Mouse (Mus musculus): ENCODE measurements around the gene Katnbl1. TPM values are rescaled to one million over a fixed set of nuclear protein-coding genes. Genes with fewer than 3 reads are reported as not detected.

Katnbl1 gene
- 1 to 10 TPM; 1.7 to 4.3 (median 2.0) TPM for total RNA-seq (2022)

- DNase-seq (ENCODE audit: low spot score in 2 of 2), result peak; percentile 86 to 87
Measured at GRCm38 (mm10) chr2:112378973-112379898, at the start of gene Katnbl1. Gene Katnbl1 (plus strand): TSS chr2:112379211.

DNA sequence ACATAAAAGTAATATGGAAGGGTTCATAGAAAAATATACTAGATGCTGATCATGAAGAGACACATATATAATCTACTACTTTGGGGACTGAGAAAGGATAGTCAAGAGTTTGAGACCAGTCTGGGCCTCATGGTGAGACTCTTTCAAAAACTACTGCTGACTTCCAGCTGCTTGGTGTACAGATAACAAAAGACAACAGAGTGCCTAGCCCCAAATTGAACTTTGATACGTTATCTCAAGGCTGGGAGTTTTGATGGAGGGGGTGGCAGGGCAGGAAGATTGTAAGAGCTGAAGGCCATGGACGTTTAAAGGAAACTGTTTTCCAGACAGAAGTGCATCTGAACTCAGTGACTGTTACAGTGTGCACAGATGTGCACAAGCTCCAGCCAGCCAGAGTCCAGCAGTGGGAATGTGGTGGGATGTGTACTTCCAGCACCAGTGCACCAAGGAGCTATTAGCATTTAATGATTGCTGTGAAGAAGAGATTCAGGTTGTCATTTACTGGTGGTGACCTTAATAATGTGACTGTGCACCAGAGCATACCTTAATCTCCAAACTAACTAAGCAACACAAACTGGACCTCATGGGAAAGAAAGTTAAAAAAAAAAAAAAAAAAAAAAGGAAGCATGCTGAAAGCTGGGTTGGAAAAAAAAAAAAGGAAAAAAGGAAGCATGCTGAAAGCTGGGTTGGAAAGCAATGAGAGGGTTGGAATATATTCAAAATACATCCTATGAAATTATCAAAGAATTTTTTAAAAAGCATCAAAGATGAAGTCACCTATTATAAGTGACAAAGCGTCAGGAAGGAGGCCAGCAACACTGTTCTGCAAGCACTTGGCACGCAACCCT is 46.7 kb upstream of the Katnbl1 start:
- DNase-seq (ENCODE audit: low spot score in 2 of 2), result no peak

GRCm38 (mm10) chr2:112337211-112337610 is 41.8 kb upstream of the Katnbl1 start:
- DNase-seq (ENCODE audit: low spot score in 2 of 2), result no peak

GRCm38 (mm10) chr2:112339736-112340135 is 39.3 kb upstream of the Katnbl1 start:
- DNase-seq (ENCODE audit: low spot score in 2 of 2), result no peak

DNA sequence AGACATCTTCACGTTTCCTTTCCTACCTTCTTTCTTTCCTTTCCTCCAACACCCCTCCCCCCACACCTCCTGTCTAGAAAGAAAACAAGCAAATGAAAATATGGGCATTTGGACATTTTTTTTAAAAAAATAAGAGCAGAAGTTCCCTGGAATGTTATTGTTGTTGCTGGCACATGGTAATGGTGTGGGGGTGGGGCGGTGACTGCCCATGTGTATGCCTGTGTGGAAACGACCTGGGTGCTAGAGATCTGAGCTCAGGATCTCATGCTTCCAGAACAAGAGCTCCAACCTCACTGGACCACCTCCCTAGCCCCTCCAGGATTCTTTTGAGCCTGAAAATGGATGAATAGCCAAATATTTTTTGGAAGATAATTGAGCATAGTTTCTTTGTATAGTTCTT is 37.9 kb upstream of the Katnbl1 start:
- DNase-seq (ENCODE audit: low spot score in 2 of 2), result no peak

GRCm38 (mm10) chr2:112348246-112348645 is 30.8 kb upstream of the Katnbl1 start:
- DNase-seq (ENCODE audit: low spot score in 2 of 2), result no peak

DNA sequence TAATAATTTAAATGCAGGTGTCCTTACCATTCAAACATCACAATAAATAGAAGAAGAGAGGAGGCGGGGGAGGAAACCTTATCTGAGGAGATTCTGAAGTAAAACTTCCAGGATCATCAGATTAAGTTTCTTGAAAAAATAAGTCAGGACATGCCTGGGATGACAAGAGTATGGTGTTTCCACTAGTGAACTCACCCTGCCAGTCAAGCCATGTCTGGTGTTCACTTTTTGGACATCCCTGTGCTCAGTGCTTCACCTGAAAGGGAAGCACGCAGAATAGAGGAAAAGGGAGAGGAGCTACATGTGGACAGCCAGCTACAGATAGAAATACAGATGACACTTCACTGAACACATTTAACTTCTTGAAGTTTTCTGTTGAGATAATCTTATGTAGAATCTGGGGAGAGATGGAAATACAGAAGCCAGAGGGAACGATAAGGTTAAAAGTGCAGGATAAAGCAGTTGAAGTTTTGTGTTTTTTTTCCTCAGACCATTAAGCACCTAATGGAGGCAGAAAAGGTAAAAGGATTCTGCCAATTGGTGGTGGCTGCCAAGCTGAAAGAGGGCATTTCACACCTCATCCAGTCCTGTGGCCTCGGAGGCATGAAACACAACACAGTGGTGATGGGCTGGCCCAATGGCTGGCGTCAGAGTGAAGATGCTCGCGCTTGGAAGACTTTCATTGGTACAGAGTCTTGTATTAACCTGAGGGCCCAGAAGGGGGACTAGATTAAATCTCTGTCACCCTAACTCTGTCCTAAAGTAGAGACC is 25.1 kb upstream of the Katnbl1 start:
- no peak for DNase-seq (ENCODE audit: low spot score in 2 of 2)

DNA sequence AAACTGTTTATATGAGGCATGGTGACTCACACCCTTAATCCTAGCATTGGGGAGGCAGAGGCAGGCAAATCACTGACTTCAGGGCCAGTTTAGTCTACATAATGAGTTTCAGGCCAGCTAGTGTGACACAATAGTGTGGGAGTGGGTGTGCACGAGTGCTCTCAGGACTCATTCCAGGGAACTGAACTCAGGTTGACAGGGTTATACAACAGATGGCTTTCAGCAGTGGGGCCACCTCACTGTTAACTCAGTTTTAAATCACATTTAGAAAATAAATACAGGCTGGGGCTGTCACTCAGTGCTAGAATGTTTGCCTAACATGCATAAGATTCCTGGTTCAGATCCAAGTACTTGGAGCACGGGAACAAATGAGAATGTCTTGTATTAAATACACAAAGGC is 19.4 kb upstream of the Katnbl1 start:
- DNase-seq (ENCODE audit: low spot score in 2 of 2), result no peak

DNA sequence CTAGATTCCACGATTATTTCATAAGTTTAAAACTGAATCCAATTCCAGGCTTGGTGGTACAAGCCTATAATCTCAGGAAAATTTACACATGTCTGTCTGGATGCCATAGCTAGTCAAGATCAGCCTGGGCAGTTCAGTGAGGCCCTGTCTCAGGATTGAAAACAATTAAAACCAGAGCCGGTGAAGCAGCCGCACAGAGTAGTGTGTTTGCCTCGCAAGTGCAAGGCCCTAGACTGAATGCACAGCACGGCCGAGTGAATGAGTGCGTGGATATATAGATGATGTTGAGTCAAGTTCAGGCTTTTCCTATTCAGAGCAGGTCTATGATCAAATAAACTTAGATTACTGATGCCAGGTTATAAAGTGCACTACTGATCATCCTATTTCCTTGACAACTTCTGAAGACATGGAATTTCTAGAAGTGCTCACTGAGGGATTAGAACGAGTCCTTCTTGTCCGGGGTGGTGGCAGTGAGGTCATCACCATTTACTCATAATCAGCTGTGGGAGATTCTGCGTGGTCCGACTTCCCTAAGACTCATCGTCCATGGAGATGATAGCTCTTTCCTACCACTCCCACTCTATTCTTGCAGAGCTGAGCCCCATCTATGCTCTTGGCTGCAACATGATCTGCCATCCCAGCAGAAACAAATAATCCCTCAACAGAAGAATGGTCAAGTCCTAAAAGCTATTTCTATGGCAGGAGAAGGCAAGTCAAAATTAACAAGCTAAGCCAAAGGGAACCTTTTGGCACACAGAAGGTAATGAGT is 18.8 kb upstream of the Katnbl1 start:
- no peak for DNase-seq (ENCODE audit: low spot score in 2 of 2)

- no peak for DNase-seq (ENCODE audit: low spot score in 2 of 2)
Measured at GRCm38 (mm10) chr2:112360781-112361169, 18.2 kb upstream of the Katnbl1 start.

GRCm38 (mm10) chr2:112367222-112367621 is 11.8 kb upstream of the Katnbl1 start:
- no peak for DNase-seq (ENCODE audit: low spot score in 2 of 2)

DNA sequence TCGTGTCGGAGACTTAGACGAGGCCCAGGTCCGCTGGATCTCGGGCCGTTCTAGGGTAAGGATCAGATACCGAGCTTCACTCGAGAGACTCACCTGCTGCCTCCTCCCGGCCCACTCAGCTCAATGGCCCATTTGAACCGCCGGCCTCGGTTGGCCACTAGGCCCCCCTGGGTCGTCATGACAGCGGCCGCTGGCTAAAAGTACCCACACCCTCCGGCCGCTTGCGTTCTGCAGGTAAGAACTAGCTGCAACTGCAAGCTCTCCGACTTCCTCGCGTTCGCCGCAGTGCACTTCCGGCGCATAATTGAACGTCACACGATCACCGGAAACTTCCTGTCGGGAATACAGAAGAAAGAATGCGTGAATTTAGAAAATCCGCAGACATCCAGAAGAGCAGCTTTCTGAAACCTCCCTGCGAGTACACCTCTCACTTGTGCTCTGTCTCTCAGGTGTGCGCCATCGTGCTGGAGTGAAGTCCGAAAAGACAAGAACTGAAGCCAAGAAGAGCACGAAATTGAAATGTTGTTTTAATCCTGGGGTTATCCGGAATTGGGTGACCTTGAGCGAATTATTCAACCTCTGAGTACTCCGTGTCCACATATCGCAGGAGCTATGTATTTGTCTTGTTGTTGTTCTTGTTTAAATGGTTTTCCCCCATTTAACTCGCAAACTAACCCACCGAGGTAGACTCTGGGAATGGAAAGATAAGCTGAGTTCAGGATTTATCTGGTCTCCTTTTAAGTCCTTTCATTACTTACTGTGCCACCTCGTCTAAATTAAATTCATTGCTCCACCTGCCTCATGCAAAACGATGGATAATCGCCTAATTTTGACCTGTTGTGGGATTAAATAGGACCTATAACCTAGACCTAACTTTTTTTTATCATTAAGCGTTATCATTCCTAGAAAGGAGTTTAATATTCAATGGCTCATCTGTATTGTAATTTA is 11.0 kb upstream of the Katnbl1 start, which contains the start of gene Emc4:
TSS of gene Emc4 (minus strand) at position 302 of the 948 bp plus-strand sequence.
- peak; percentile 62 to 72 for DNase-seq (ENCODE audit: low spot score in 2 of 2)

DNA sequence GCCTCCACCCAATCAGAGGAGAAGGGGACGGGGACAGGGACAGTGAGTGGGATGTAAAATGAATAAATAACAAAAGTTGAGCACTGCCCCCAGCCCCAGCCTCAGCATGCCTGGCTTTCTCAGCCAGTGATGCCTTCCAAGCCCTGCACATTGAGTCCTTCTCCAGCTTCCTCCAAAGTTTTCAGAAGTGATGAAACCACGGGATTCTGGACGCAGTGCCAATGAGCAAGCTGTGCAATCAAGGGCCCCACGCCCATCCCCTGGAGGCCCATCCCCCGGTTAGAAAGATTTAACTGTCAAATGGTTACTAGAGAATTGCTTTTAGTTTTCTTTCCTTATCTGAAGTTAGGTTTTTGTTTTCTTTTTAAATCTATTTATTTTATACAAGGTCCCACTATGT is 9.1 kb upstream of the Katnbl1 start:
- DNase-seq (ENCODE audit: low spot score in 2 of 2), result peak; percentile 63 to 73

DNA sequence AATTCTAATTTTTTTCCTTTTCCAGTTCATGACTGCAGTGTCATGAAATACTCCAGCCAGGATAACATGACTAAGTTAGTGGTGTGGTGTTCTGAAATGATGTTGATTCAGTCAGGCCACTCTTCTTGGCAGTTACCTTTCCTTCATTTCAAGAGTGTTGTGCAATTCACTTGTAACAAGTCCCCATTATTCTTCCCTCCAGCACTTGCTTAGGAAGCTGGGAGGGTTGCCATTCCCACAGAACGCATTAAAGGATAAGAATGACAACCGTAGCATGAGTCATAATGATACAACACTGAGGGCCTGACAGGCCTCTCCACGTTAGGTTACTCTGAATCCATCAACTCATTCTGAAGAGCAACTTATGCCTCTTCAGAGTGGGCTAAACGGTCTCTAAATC is 5.9 kb upstream of the Katnbl1 start:
- peak; percentile 11 to 24 for DNase-seq (ENCODE audit: low spot score in 2 of 2)

DNA sequence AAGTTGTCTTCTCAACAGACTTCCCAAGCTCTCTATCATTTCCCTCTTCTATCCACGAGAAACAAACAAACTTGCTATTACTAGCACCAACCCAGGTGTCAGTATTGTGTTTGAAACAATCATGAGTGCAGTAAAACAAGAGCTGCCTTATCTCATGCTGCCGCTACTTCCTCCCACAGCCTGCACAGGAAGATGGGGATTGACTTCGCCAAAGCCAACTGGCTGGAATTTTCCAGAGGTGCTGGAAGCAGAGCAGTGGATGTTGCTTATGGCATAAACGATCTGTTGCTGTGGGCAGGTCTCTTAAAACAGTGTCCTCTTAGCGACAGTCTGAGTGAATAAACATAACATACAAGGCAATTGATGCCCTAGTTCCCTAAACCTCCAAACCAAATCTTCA is 4.4 kb upstream of the Katnbl1 start:
- DNase-seq (ENCODE audit: low spot score in 2 of 2), result no peak

GRCm38 (mm10) chr2:112380131-112380530 is 1.1 kb downstream of the Katnbl1 start:
- no peak for DNase-seq (ENCODE audit: low spot score in 2 of 2)

DNA sequence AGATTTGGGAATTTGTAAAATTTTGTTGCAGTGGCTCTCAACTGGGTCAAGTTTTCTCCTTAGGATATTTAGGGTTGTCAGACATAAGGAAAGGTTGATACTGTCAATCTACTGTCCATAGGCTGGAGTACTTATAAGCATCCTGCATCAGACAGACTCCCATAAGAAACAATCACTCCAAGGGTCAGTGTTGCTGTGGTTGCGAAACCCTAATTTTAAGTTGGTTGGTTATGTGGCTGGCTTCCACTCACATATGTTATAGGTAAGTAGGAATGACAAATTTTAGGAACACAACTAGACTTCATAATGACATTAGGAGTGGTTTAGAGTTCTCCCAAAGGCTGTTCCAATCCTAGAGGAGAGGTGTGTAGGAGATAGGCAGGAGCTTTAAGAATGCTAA is 2.2 kb downstream of the Katnbl1 start:
- DNase-seq (ENCODE audit: low spot score in 2 of 2), result no peak

DNA sequence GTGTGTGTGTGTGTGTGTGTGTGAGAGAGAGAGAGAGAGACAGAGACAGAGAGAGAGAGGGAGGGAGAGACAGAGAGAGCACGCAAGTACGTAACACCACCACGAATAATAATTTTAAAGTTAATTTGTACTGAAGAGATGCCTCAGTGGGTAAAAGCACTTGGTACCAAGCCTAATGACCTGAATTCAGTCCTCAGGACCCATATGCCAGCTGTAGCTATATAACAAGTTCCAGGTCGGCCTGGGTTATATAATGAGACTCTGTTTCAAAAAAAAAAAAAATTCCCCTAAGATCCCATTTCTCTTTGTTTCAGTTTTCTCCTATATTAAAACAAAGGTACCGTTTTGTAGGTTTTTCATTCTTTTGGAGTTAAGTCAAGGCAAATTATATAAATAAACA is 11.8 kb downstream of the Katnbl1 start:
- DNase-seq (ENCODE audit: low spot score in 2 of 2), result no peak

DNA sequence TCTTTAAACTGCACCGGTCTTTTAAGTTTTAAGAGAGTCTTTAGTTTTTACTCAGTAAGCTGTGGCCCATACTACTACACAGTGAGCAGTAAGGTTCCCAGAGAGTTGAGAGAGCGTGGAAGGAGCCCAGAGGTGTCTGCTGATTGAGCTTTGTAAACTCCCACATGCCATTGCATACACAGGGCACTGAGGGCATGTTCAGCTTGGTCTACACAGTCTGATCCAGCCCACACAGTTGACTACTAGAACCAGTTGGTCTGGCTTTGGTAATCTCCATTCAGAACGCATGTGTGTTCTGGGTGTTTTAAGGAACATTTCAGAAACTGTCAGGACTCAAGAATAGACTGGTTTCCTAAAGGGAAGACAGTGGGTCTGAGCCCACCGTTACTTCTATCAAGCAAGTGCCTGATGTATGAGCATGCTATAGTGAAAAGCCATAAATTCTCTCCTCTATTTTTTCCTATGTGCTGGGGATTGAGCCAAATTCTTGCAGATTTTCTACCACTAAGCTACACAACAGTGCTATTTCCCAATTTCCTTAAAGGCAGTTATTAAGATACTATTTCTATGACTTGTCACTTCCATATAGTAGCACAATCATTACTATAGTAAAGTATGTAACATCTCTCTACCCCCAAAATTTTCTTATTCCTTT is 12.5 kb downstream of the Katnbl1 start:
- no peak for DNase-seq (ENCODE audit: low spot score in 2 of 2)
